Mouse (Mus musculus) heart, embryonic 16.5 days (tissue): ENCODE results near the gene Afg1l. TPM values are rescaled to one million over a fixed set of nuclear protein-coding genes. Genes with fewer than 3 reads are reported as not detected.

Experiments
- ATAC-seq: fragments of 200-750 bp; cut with Nextera tagmentation; replicated peaks from 2 replicates; pipeline ENCODE4 v1.8.0; 2017; ENCODE audit warnings: moderate number of reproducible peaks; ENCODE audit not compliant: insufficient read depth, low FRiP score; ENCODE audit errors: extremely low read depth
- H3K27ac ChIP-seq: fragments of 300-500 bp; sonication (generic); 2 replicates; pipeline ENCODE4 v1.5.1; 2014; ENCODE audit warnings: mild to moderate bottlenecking, low read length, control low read depth, moderate library complexity
- H3K27me3 ChIP-seq: fragments of 300-500 bp; sonication (generic); 2 replicates; pipeline ENCODE4 v1.6.1; 2014; ENCODE audit warnings: low read length, mixed read lengths; ENCODE audit not compliant: control insufficient read depth, insufficient read depth
- H3K36me3 ChIP-seq: fragments of 300-500 bp; sonication (generic); 2 replicates; pipeline ENCODE4 v1.6.1; 2014; ENCODE audit not compliant: control insufficient read depth, insufficient read depth
- H3K4me1 ChIP-seq: fragments of 300-500 bp; sonication (generic); 2 replicates; pipeline ENCODE4 v1.6.1; 2014; ENCODE audit warnings: low read length, mixed read lengths; ENCODE audit not compliant: control insufficient read depth, insufficient read depth
- H3K4me2 ChIP-seq: fragments of 300-500 bp; sonication (generic); 2 replicates; pipeline ENCODE4 v1.6.1; 2014; ENCODE audit warnings: low read depth, mild to moderate bottlenecking, control low read depth, low read length
- H3K4me3 ChIP-seq: fragments of 300-500 bp; sonication (generic); 2 replicates; pipeline ENCODE4 v1.5.1; 2014; ENCODE audit warnings: mild to moderate bottlenecking, control low read depth, low read length
- H3K9ac ChIP-seq: fragments of 300-500 bp; sonication (generic); 2 replicates; pipeline ENCODE4 v1.6.1; 2014; ENCODE audit warnings: low read length, control low read depth
- H3K9me3 ChIP-seq: fragments of 300-500 bp; sonication (generic); replicated peaks from 2 replicates; pipeline ENCODE4 v1.6.1; 2016; ENCODE audit warnings: low read length; ENCODE audit not compliant: control insufficient read depth
- WGBS: fragments of 180-500 bp; shearing (Covaris S2); extraction: QIAGEN DNeasy Blood & Tissue Kit; methylation state at CpG from one replicate; pipeline ENCODE4 v1.1.7; 2014; 5-methylcytosine and 5-hydroxymethylcytosine counted together
- polyA plus RNA-seq: library from polyadenylated mRNA; unstranded; fragments of >200 nt; fragmentation: Nextera tagmentation; extraction: Ambion mirVana; gene quantifications from 2 replicates; pipeline ENCODE4 v1.2.1, GENCODE M21; 2015

The Afg1l gene
- polyA plus RNA-seq, 1 experiment from 2014 or later, result 22.1 TPM

DNA sequence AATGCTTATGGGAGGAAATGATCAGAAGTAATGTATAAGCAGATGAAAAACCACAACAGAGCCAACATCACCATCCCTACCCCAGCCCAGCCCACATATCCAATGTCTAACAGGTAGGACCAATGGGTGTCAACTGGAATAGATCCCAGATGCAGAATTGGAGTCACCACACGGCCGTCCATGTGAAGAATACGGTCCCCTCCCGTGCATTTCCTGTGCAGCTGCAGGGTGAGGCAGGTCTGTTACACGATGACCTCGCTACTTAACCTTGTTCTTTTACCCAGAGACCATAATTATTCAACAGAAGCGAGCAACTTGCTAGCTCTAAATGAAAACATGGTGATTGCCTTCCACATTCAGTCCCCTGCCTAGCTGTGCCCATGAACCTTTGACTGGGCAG is 178.4 kb downstream of the Afg1l start:
- Histone ChIP-seq H3K27me3 (no peaks in the 10 kb centered on the region), H3K9ac (no peak overlapping the region), H3K4me2 (no peak overlapping the region), H3K9me3 (peaks cover 4% of the 10 kb centered on the region; the same call in 1 of the 2 replicates), H3K4me1 (no peaks in the 10 kb centered on the region), H3K36me3 (no peaks in the 10 kb centered on the region), H3K4me3 (no peak overlapping the region), H3K27ac (no peak overlapping the region)
- 55% methylated on average over 7 of the region's 7 CpGs for whole genome bisulfite sequencing
- no peak for ATAC-seq

DNA sequence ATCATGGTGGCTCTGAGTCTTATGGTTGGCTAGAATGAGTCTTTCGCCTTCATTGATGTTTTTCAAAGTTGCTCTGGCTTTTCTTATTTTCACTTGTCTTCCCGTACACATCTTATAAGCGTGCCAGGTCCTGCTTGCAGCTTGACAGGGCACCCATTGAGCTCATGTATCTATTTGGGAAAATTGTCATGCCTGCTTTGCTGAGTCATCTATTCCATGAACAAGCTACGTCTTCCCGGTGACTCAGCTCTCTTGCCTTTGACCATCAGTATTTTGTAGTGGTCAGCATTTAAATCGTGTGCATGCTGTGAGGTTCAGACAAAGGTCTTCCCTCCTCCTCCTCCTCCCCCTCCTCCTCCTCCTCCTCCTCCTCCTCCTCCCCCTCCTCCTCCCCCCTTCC is 178.9 kb downstream of the Afg1l start:
- WGBS, result 79% methylated on average over 6 of the region's 6 CpGs
- Histone ChIP-seq H3K4me2 (no peak overlapping the region), H3K36me3 (no peaks in the 10 kb centered on the region), H3K4me3 (no peak overlapping the region), H3K9ac (no peak overlapping the region), H3K4me1 (peaks cover 2% of the 10 kb centered on the region), H3K27me3 (no peaks in the 10 kb centered on the region), H3K9me3 (peaks cover 4% of the 10 kb centered on the region; the same call in 1 of the 2 replicates), H3K27ac (no peak overlapping the region)
- ATAC-seq, result no peak

DNA sequence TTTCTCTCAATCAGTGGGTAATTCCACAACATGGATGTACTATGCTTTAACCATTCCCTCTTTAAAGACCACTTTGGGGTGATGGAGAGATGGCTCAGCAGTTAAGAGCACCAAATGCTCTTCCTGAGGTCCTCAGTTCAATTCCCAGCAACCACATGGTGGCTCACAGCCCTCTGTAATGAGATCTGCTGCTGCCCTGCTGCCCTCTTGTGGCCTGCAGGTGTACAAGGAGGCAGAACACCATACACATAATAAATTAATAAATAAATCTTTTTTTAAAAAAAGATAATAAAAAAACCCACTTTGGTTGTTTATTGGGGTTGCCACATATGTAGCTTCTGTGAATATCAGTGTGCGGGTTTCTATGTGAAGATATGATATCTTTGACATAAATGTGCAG is 180.4 kb downstream of the Afg1l start:
- Histone ChIP-seq H3K36me3 (no peaks in the 10 kb centered on the region), H3K4me3 (no peak overlapping the region), H3K4me1 (peaks cover 9% of the 10 kb centered on the region), H3K9me3 (peaks cover 4% of the 10 kb centered on the region; the same call in 1 of the 2 replicates), H3K27me3 (no peaks in the 10 kb centered on the region), H3K27ac (no peak overlapping the region), H3K4me2 (no peak overlapping the region), H3K9ac (no peak overlapping the region)
- WGBS, result 90% methylated on average over 1 of the region's 1 CpGs
- no peak for ATAC-seq

DNA sequence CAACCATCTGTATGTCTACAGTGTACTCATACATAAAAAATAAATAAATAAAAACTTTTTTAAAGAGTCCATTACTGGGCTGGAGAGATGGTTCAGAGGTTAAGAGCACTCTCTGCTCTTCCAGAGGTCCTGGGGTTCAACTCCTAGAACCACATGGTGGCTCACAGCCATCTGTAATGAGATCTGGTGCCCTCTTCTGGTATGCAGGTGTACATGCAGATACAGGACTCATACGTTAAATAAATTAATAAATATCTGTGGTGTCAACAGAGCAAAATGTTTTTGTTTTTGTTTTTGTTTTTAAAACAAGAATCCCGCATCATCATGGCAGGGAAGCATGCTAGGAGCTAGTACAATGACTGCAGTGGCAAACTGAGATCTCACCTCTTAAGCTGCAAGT is 181.3 kb downstream of the Afg1l start:
- WGBS, result 81% methylated on average over 2 of the region's 2 CpGs
- H3K9ac ChIP-seq, result no peak overlapping the region
- H3K4me2 ChIP-seq, result no peak overlapping the region
- H3K9me3 ChIP-seq, result peaks cover 4% of the 10 kb centered on the region; the same call in 1 of the 2 replicates
- no peaks in the 10 kb centered on the region for H3K36me3 ChIP-seq
- no peak overlapping the region for H3K4me3 ChIP-seq
- ATAC-seq, result no peak
- H3K27ac ChIP-seq, result no peak overlapping the region
- peaks cover 9% of the 10 kb centered on the region for H3K4me1 ChIP-seq
- no peaks in the 10 kb centered on the region for H3K27me3 ChIP-seq

DNA sequence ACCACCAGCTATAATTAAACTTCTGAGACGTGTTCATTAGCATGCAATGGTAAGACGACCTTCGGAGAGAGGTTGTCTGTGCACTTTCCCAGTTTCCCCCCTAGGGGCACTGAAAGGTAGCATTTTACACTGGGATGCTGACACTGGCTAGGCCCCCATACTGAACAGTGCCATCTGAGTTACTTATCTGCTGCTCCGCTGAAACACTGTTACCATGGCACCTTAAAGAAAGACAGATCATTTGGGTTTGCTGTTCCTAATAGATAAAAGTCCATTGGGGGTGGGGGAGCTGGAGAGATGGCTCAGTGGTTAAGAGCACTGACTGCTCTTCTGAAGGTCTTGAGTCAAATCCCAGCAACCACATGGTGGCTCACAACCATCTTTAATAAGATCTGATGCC is 181.8 kb downstream of the Afg1l start:
- H3K4me2 ChIP-seq, result no peak overlapping the region
- no peak overlapping the region for H3K27ac ChIP-seq
- no peaks in the 10 kb centered on the region for H3K27me3 ChIP-seq
- no peaks in the 10 kb centered on the region for H3K36me3 ChIP-seq
- H3K9ac ChIP-seq, result no peak overlapping the region
- WGBS, result 54% methylated on average over 4 of the region's 4 CpGs
- H3K4me3 ChIP-seq, result no peak overlapping the region
- ATAC-seq, result no peak
- peaks cover 9% of the 10 kb centered on the region for H3K4me1 ChIP-seq
- H3K9me3 ChIP-seq, result peaks cover 4% of the 10 kb centered on the region; the same call in 1 of the 2 replicates

DNA sequence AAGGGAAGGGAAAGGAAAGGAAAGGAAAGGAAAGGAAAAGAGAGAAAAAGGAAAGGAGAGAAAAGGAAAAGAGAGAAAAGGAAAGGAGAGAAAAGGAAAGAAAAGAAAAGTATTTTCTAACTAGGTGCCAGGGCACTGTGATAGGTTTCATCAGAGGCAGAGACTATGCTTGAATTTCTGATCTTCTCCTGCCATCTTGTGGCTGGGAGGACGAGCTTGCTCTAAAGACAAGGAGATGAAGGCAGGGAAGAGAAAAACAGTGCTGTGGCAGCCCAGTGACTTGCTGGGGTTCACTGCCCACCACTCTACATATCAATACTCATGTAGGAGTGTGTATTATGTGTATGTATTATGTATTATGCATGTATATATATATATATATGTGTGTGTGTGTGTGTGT is 183.3 kb downstream of the Afg1l start:
- Histone ChIP-seq H3K9ac (no peak overlapping the region), H3K27me3 (no peaks in the 10 kb centered on the region), H3K27ac (no peak overlapping the region), H3K4me1 (peaks cover 9% of the 10 kb centered on the region), H3K4me2 (no peak overlapping the region), H3K9me3 (peaks cover 4% of the 10 kb centered on the region; the same call in 1 of the 2 replicates), H3K4me3 (no peak overlapping the region), H3K36me3 (no peaks in the 10 kb centered on the region)
- ATAC-seq, result no peak
- WGBS, result 7% methylated on average over 1 of the region's 1 CpGs

DNA sequence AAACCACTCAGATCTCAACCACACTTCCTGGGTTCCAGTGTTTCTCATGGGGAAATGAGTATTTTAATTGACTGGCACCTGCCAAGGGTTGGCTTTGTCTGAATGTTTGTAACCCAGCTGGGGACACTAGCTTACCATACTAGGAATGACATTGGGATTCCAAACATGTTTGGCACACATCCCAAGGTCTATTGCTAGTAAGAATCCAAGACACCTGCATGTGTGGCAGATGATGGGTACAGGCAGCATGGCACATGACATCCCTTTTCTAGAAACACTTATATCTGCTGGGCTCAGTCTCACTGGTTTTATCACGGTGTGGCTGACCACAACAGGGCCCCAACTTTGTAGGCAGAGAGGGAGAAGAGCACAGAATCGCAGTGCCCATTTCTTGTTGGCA is 184.0 kb downstream of the Afg1l start:
- ATAC-seq, result no peak
- Histone ChIP-seq H3K4me1 (peaks cover 9% of the 10 kb centered on the region), H3K4me2 (no peak overlapping the region), H3K9ac (no peak overlapping the region), H3K4me3 (no peak overlapping the region), H3K36me3 (no peaks in the 10 kb centered on the region), H3K27me3 (no peaks in the 10 kb centered on the region), H3K9me3 (peaks cover 4% of the 10 kb centered on the region; the same call in 1 of the 2 replicates), H3K27ac (no peak overlapping the region)
- 57% methylated on average over 2 of the region's 2 CpGs for WGBS

DNA sequence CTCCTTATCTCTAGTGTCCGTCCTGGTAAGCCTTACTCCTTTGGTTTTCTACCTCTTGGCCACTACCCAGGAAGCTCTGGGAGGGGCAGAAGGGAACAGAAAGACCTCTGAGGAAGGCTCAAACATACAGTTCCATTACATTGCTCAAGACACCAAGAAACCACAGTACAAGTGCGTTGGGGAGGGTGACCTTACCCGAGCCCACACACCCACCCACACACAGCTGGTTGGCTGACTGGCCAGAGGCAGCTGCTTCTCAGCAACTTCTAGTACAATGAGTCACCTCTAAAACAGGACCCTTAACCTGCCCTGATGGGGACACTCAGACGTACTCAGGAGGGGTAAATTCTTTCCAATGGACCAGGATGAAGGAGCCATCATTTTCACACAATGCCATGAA is 184.5 kb downstream of the Afg1l start:
- Histone ChIP-seq H3K27ac (no peak overlapping the region), H3K4me1 (peaks cover 9% of the 10 kb centered on the region), H3K9me3 (peaks cover 4% of the 10 kb centered on the region; the same call in 1 of the 2 replicates), H3K9ac (no peak overlapping the region), H3K27me3 (no peaks in the 10 kb centered on the region), H3K4me2 (no peak overlapping the region), H3K4me3 (no peak overlapping the region), H3K36me3 (no peaks in the 10 kb centered on the region)
- no peak for ATAC-seq
- 42% methylated on average over 4 of the region's 4 CpGs for WGBS

DNA sequence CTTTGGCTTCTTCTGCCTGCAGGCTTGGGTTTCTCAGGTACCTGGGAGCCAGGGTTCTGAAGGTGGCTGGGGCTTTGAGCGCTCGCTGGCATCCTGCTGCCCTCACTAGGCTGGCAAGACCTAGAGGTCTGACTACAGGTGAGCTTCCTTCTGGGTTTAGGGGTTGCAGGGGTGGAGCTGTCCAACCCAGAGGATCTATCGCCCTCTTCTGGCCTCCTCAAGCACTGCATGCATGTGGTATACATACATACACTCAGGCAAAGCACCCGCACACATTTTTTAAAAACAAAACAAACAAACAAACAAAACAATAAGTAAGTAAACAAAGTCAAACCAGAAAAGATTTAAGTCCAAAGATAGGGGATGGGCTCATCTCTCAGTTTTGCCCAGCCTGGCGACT is 187.0 kb downstream of the Afg1l start:
- ATAC-seq, result no peak
- no peak overlapping the region for H3K4me2 ChIP-seq
- no peaks in the 10 kb centered on the region for H3K27me3 ChIP-seq
- H3K4me3 ChIP-seq, result no peak overlapping the region
- 64% methylated on average over 5 of the region's 5 CpGs for WGBS
- H3K9ac ChIP-seq, result no peak overlapping the region
- H3K36me3 ChIP-seq, result no peaks in the 10 kb centered on the region
- H3K9me3 ChIP-seq, result 0 out of 2 replicates have a peak, but pooled peaks cover 2% of the 10 kb centered on the region
- H3K4me1 ChIP-seq, result peaks cover 9% of the 10 kb centered on the region
- no peak overlapping the region for H3K27ac ChIP-seq
